Mouse (Mus musculus) limb, embryonic 13.5 days (tissue): ENCODE data around the gene Hist1h2bc. TPM values are rescaled to one million over a fixed set of nuclear protein-coding genes. Genes with fewer than 3 reads are reported as not detected.

Experiments
- ATAC-seq: fragments of 200-750 bp; cut with Nextera tagmentation; 2 replicates; pipeline ENCODE4 v1.8.0; 2017; ENCODE audit warnings: low read depth, moderate number of reproducible peaks, moderate TSS enrichment; ENCODE audit not compliant: low FRiP score
- H3K27ac ChIP-seq: fragments of 300-500 bp; sonication (generic); 2 replicates; pipeline ENCODE4 v1.5.1; 2015; ENCODE audit warnings: inconsistent platforms, mild to moderate bottlenecking, moderate library complexity
- H3K27me3 ChIP-seq: fragments of 300-500 bp; sonication (generic); 2 replicates; pipeline ENCODE4 v1.6.1; 2015; ENCODE audit warnings: mild to moderate bottlenecking, inconsistent platforms
- H3K36me3 ChIP-seq: fragments of 300-500 bp; sonication (generic); 2 replicates; pipeline ENCODE4 v1.6.1; 2015; ENCODE audit warnings: inconsistent platforms, mild to moderate bottlenecking, moderate library complexity
- H3K4me1 ChIP-seq: fragments of 300-500 bp; sonication (generic); 2 replicates; pipeline ENCODE4 v1.6.1; 2015; ENCODE audit warnings: inconsistent platforms
- H3K4me2 ChIP-seq: fragments of 300-500 bp; sonication (generic); replicated peaks from 2 replicates; pipeline ENCODE4 v1.6.1; 2015; ENCODE audit warnings: inconsistent platforms, mild to moderate bottlenecking, moderate library complexity
- H3K4me3 ChIP-seq: fragments of 300-500 bp; sonication (generic); 2 replicates; pipeline ENCODE4 v1.5.1; 2015; ENCODE audit warnings: moderate library complexity, mild to moderate bottlenecking, inconsistent platforms
- H3K9ac ChIP-seq: fragments of 300-500 bp; sonication (generic); 2 replicates; pipeline ENCODE4 v1.6.1; 2015; ENCODE audit warnings: mild to moderate bottlenecking, inconsistent platforms
- H3K9me3 ChIP-seq: fragments of 300-500 bp; sonication (generic); 2 replicates; pipeline ENCODE4 v1.6.1; 2016; ENCODE audit warnings: inconsistent platforms
- WGBS: fragments of 180-500 bp; shearing (Covaris S2); methylation state at CpG from one replicate; pipeline ENCODE4 v1.1.7; 2015; 5-methylcytosine and 5-hydroxymethylcytosine counted together
- microRNA-seq: library from miRNA; unstranded; fragments of <30 nt; microRNA quantifications from one replicate; pipeline ENCODE4, GENCODE M21; 2016
- polyA plus RNA-seq: library from polyadenylated mRNA; unstranded; fragments of >200 nt; fragmentation: Nextera tagmentation; extraction: Ambion mirVana; gene quantifications from 2 replicates; pipeline ENCODE4 v1.2.1, GENCODE M21; 2015

Hist1h2bc gene
- polyA plus RNA-seq, 1 experiment from 2014 or later = 35.7 TPM

- 0 out of 2 replicates have a peak overlapping the region, but pooled peaks have one; percentile 58 for H3K27ac ChIP-seq
- 62% methylated on average over 5 of the region's 5 CpGs for WGBS
- no peaks in the 10 kb centered on the region for H3K9me3 ChIP-seq
- H3K36me3 ChIP-seq = no peaks in the 10 kb centered on the region
- H3K9ac ChIP-seq = peak overlapping the region; percentile 89; the same call in 1 of the 2 replicates
- H3K4me2 ChIP-seq = peak overlapping the region; percentile 95
- ATAC-seq = no peak
- H3K27me3 ChIP-seq = no peaks in the 10 kb centered on the region
- H3K4me3 ChIP-seq = peak overlapping the region; percentile 64
- peaks cover 21% of the 10 kb centered on the region for H3K4me1 ChIP-seq
These were observed 56.9 kb downstream of the Hist1h2bc start for GRCm38 (mm10) chr13:23740910-23741309.

- H3K27me3 ChIP-seq = no peaks in the 10 kb centered on the region
- H3K27ac ChIP-seq = no peak overlapping the region
- H3K4me1 ChIP-seq = peaks cover 22% of the 10 kb centered on the region
- no peaks in the 10 kb centered on the region for H3K36me3 ChIP-seq
- ATAC-seq = no peak
- no peak overlapping the region for H3K4me3 ChIP-seq
- no peaks in the 10 kb centered on the region for H3K9me3 ChIP-seq
- no peak overlapping the region for H3K4me2 ChIP-seq
- no peak overlapping the region for H3K9ac ChIP-seq
These were observed 58.0 kb downstream of the Hist1h2bc start for GRCm38 (mm10) chr13:23742007-23742406.

Small RNAs within 50 kb of the gene (microRNA-seq; reads per million reads assigned to microRNA genes)
- not detected for gene Gm44350

Other genes starting within 250 kb of the Hist1h2bc start
- 0.19 and 0.45 TPM in 2 replicates for gene Btn1a1, start 218.3 kb upstream of the Hist1h2bc start, polyA plus RNA-seq
- gene Btn2a2, start 195.3 kb upstream of the Hist1h2bc start, polyA plus RNA-seq = 1.4 and 1.5 TPM in 2 replicates
- gene Hist1h4h, start 153.1 kb upstream of the Hist1h2bc start, polyA plus RNA-seq = 4.1 and 8.4 TPM in 2 replicates
- gene Hist1h2af, start 150.3 kb upstream of the Hist1h2bc start, polyA plus RNA-seq = 9.3 and 10.0 TPM in 2 replicates
- gene Hist1h3g, start 148.8 kb upstream of the Hist1h2bc start, polyA plus RNA-seq = 9.8 and 10.9 TPM in 2 replicates
- gene Hist1h2bh, start 140.8 kb upstream of the Hist1h2bc start, polyA plus RNA-seq = 0.74 and 1.0 TPM in 2 replicates
- gene Hist1h3f, start 140.1 kb upstream of the Hist1h2bc start, polyA plus RNA-seq = 1.5 and 1.7 TPM in 2 replicates
- gene Hist1h4f, start 132.6 kb upstream of the Hist1h2bc start, polyA plus RNA-seq = 1.0 and 1.9 TPM in 2 replicates
- 0.46 and 0.51 TPM in 2 replicates for gene Hist1h1d, start 130.9 kb upstream of the Hist1h2bc start, polyA plus RNA-seq
- 8.2 and 8.9 TPM in 2 replicates for gene Hist1h3e, start 121.8 kb upstream of the Hist1h2bc start, polyA plus RNA-seq
- gene Hist1h2ae, start 113.0 kb upstream of the Hist1h2bc start, polyA plus RNA-seq = 110 and 115 TPM in 2 replicates
- gene Hist1h2bg, start 112.8 kb upstream of the Hist1h2bc start, polyA plus RNA-seq = 11.2 and 14.4 TPM in 2 replicates
- 9.1 and 16.5 TPM in 2 replicates for gene Hist1h2bf, start 110.0 kb upstream of the Hist1h2bc start, polyA plus RNA-seq
- gene Hist1h2ad, start 109.8 kb upstream of the Hist1h2bc start, polyA plus RNA-seq = 1.0 and 3.0 TPM in 2 replicates
- 7.8 and 8.4 TPM in 2 replicates for gene Hist1h3d, start 108.4 kb upstream of the Hist1h2bc start, polyA plus RNA-seq
- 126 and 130 TPM in 2 replicates for gene Hist1h4d, start 102.6 kb upstream of the Hist1h2bc start, polyA plus RNA-seq
- gene Hist1h2be, start 63.1 kb upstream of the Hist1h2bc start, polyA plus RNA-seq = 2.0 and 2.5 TPM in 2 replicates
- gene Hist1h1e, start 61.6 kb upstream of the Hist1h2bc start, polyA plus RNA-seq = 19.9 and 21.1 TPM in 2 replicates
- 1.00 and 1.3 TPM in 2 replicates for gene Hist1h2ac, start 251 bp upstream of the Hist1h2bc start, polyA plus RNA-seq
- gene Hist1h1t, start 11.6 kb downstream of the Hist1h2bc start, polyA plus RNA-seq = 0.36 and 0.43 TPM in 2 replicates
- gene Hist1h4c, start 14.3 kb downstream of the Hist1h2bc start, polyA plus RNA-seq = 9.0 and 10.3 TPM in 2 replicates
- gene Hfe, start 26.7 kb downstream of the Hist1h2bc start, polyA plus RNA-seq = 5.2 and 5.5 TPM in 2 replicates
- gene Hist1h1c, start 54.6 kb downstream of the Hist1h2bc start, polyA plus RNA-seq = 22.0 and 23.8 TPM in 2 replicates
- 17.7 and 20.6 TPM in 2 replicates for gene Hist1h3c, start 61.4 kb downstream of the Hist1h2bc start, polyA plus RNA-seq
- 2.2 and 3.1 TPM in 2 replicates for gene Hist1h2bb, start 62.5 kb downstream of the Hist1h2bc start, polyA plus RNA-seq
- 47.8 and 56.8 TPM in 2 replicates for gene Hist1h2ab, start 66.9 kb downstream of the Hist1h2bc start, polyA plus RNA-seq
- 14.7 and 16.3 TPM in 2 replicates for gene Hist1h3b, start 68.1 kb downstream of the Hist1h2bc start, polyA plus RNA-seq
- gene Hist1h4b, start 72.8 kb downstream of the Hist1h2bc start, polyA plus RNA-seq = 7.2 and 13.5 TPM in 2 replicates
- gene Hist1h4a, start 77.0 kb downstream of the Hist1h2bc start, polyA plus RNA-seq = 0.65 TPM in 1 of 2 replicates, not detected in the other
- gene Hist1h3a, start 78.2 kb downstream of the Hist1h2bc start, polyA plus RNA-seq = 11.8 and 14.9 TPM in 2 replicates
- gene Hist1h1a, start 79.5 kb downstream of the Hist1h2bc start, polyA plus RNA-seq = 4.3 and 6.0 TPM in 2 replicates
- gene Trim38, start 85.7 kb downstream of the Hist1h2bc start, polyA plus RNA-seq = not detected in 2 replicates
- gene Slc17a2, start 122.8 kb downstream of the Hist1h2bc start, polyA plus RNA-seq = not detected in 2 replicates
- gene Slc17a3, start 155.2 kb downstream of the Hist1h2bc start, polyA plus RNA-seq = 0.20 and 0.29 TPM in 2 replicates
- not detected in 2 replicates for gene Slc17a1, start 183.6 kb downstream of the Hist1h2bc start, polyA plus RNA-seq
- gene Slc17a4, start 230.8 kb downstream of the Hist1h2bc start, polyA plus RNA-seq = 0.06 TPM in 1 of 2 replicates, not detected in the other
- gene Hist1h2ba, start 250.0 kb downstream of the Hist1h2bc start, polyA plus RNA-seq = not detected in 2 replicates